ENCODE assay signal across 12 mouse cellular contexts in genomic region chr7:73302501-73302900, GRCm38 (mm10).
DNase-seq lines count a peak whose midpoint lies in the region; ATAC-seq lines count a peak whose summit lies in the region.
"Had no signal": no experiment of that assay in that cellular context is flagged by ENCODE, and none has a peak within 500 bp of the region (broad histone marks: within the 10 kb centered on the region; RNA-seq: fewer than 3 reads in every experiment).

No protein-coding gene starts in this region.

- peak overlapping the region; percentile 84 for H3K27ac ChIP-seq in hindbrain, embryonic 10.5 days
- peak overlapping the region; percentile 24; the same call in 1 of the 2 replicates for H3K27ac ChIP-seq in midbrain, embryonic 15.5 days
- H3K27ac ChIP-seq: heart, embryonic 15.5 days; lung, embryonic 15.5 days had no signal

- peaks cover 56% of the 10 kb centered on the region for H3K4me1 ChIP-seq in hindbrain, embryonic 10.5 days (replicated peaks)
- H3K4me1 ChIP-seq in midbrain, embryonic 15.5 days, result peaks cover 29% of the 10 kb centered on the region
- H3K4me1 ChIP-seq: heart, embryonic 15.5 days had no signal

- H3K27me3 ChIP-seq in hindbrain, embryonic 10.5 days (ENCODE audit: insufficient read depth, poor library complexity, severe bottlenecking), result peaks cover 8% of the 10 kb centered on the region; the same call in 1 of the 2 replicates
- no peaks in the 10 kb centered on the region for H3K27me3 ChIP-seq in midbrain, embryonic 15.5 days (replicated peaks)
- H3K27me3 ChIP-seq: lung, embryonic 15.5 days had no signal

- no peaks in the 10 kb centered on the region for H3K36me3 ChIP-seq in hindbrain, embryonic 10.5 days
- H3K36me3 ChIP-seq in midbrain, embryonic 15.5 days (replicated peaks), result no peaks in the 10 kb centered on the region
- H3K36me3 ChIP-seq: heart, embryonic 15.5 days; lung, embryonic 15.5 days had no signal

- H3K4me2 ChIP-seq in midbrain, embryonic 15.5 days, result no peak overlapping the region
- H3K4me2 ChIP-seq: heart, embryonic 15.5 days; lung, embryonic 15.5 days had no signal

- WGBS in hindbrain, embryonic 10.5 days, result 54% methylated on average over 3 of the region's 3 CpGs
- 25% methylated on average over 3 of the region's 3 CpGs for WGBS in midbrain, embryonic 15.5 days

- peak; percentile 69 for ATAC-seq in midbrain, embryonic 15.5 days (replicated peaks)
- ATAC-seq: intestine, postnatal 0 days had no signal

- H3K9ac ChIP-seq in midbrain, embryonic 15.5 days, result no peak overlapping the region
- H3K9ac ChIP-seq: heart, embryonic 15.5 days; lung, embryonic 15.5 days had no signal

- DNase-seq in 3T3-L1 (ENCODE audit: low read depth, low spot score), result peak; percentile 7
- DNase-seq in brain, adult 2 months (ENCODE audit: low read depth, low spot score), result peak; percentile 78
- DNase-seq in hindbrain, embryonic 10.5 days (ENCODE audit: low spot score), result peak; percentile 36
- DNase-seq in natural killer cell, adult 2 months (ENCODE audit: low spot score in 2 of 2), result no peak
- no peak for DNase-seq in adrenal gland, adult 18-20 months (ENCODE audit: low spot score in 2 of 2)
- no peak for DNase-seq in cerebellum, adult 9-11 months
- DNase-seq: right cerebral cortex, adult 18-20 months; thymus, postnatal 4 days had no signal

- no peak overlapping the region for H3K4me3 ChIP-seq in hindbrain, embryonic 10.5 days
- H3K4me3 ChIP-seq in midbrain, embryonic 15.5 days, result no peak overlapping the region
- H3K4me3 ChIP-seq: heart, embryonic 15.5 days; lung, embryonic 15.5 days had no signal

- H3K9me3 ChIP-seq in hindbrain, embryonic 10.5 days, result no peaks in the 10 kb centered on the region
- no peaks in the 10 kb centered on the region for H3K9me3 ChIP-seq in midbrain, embryonic 15.5 days
- H3K9me3 ChIP-seq: heart, embryonic 15.5 days; lung, embryonic 15.5 days had no signal

Comparison
In these comparisons a context has a peak if more than half of its experiments do, and no peak if none do; other contexts are left out.
1. DNase-seq: peak in 3T3-L1 (single experiment), brain, adult 2 months (single experiment) and hindbrain, embryonic 10.5 days (single experiment); none in natural killer cell, adult 2 months (0 of 2), adrenal gland, adult 18-20 months (0 of 2) and cerebellum, adult 9-11 months (single experiment).